Mouse (Mus musculus) intestine, embryonic 16.5 days (tissue): ENCODE results near the gene Mcm3ap. TPM values are rescaled to one million over a fixed set of nuclear protein-coding genes. Genes with fewer than 3 reads are reported as not detected.

ENCODE experiments used
- ATAC-seq: fragments of 200-750 bp; cut with Nextera tagmentation; 2 replicates; pipeline ENCODE4 v1.8.0; 2017; ENCODE audit warnings: moderate TSS enrichment, moderate library complexity
- H3K27ac ChIP-seq: fragments of 300-500 bp; sonication (generic); 2 replicates; pipeline ENCODE4 v1.5.1; 2014; ENCODE audit warnings: mild to moderate bottlenecking, low read length
- H3K27me3 ChIP-seq: fragments of 300-500 bp; sonication (generic); replicated peaks from 2 replicates; pipeline ENCODE4 v1.6.1; 2014; ENCODE audit warnings: low read length, control low read depth, mixed read lengths; ENCODE audit not compliant: control insufficient read depth, insufficient read depth
- H3K36me3 ChIP-seq: fragments of 300-500 bp; sonication (generic); 2 replicates; pipeline ENCODE4 v1.6.1; 2014; ENCODE audit warnings: low read length, control low read depth; ENCODE audit not compliant: control insufficient read depth, insufficient read depth
- H3K4me1 ChIP-seq: fragments of 300-500 bp; sonication (generic); 2 replicates; pipeline ENCODE4 v1.6.1; 2014; ENCODE audit warnings: low read length, control low read depth, mixed read lengths; ENCODE audit not compliant: control insufficient read depth, insufficient read depth
- H3K4me2 ChIP-seq: fragments of 300-500 bp; sonication (generic); 2 replicates; pipeline ENCODE4 v1.6.1; 2014; ENCODE audit warnings: low read depth, low read length, control low read depth
- H3K4me3 ChIP-seq: fragments of 300-500 bp; sonication (generic); 2 replicates; pipeline ENCODE4 v1.5.1; 2014; ENCODE audit warnings: mild to moderate bottlenecking, low read length
- H3K9ac ChIP-seq: fragments of 300-500 bp; sonication (generic); 2 replicates; pipeline ENCODE4 v1.6.1; 2014; ENCODE audit warnings: low read depth, low read length
- H3K9me3 ChIP-seq: fragments of 300-500 bp; sonication (generic); 2 replicates; pipeline ENCODE4 v1.6.1; 2016; ENCODE audit warnings: low read length, control low read depth; ENCODE audit not compliant: control insufficient read depth
- WGBS: fragments of 180-500 bp; shearing (Covaris S2); extraction: QIAGEN DNeasy Blood & Tissue Kit; methylation state at CpG from one replicate; pipeline ENCODE4 v1.1.7; 2014; 5-methylcytosine and 5-hydroxymethylcytosine counted together
- polyA plus RNA-seq: library from polyadenylated mRNA; unstranded; fragments of >200 nt; fragmentation: Nextera tagmentation; extraction: Ambion mirVana; gene quantifications from 2 replicates; pipeline ENCODE4 v1.2.1, GENCODE M21; 2015

The Mcm3ap gene
- polyA plus RNA-seq, 1 experiment from 2014 or later = 34.1 TPM

DNA sequence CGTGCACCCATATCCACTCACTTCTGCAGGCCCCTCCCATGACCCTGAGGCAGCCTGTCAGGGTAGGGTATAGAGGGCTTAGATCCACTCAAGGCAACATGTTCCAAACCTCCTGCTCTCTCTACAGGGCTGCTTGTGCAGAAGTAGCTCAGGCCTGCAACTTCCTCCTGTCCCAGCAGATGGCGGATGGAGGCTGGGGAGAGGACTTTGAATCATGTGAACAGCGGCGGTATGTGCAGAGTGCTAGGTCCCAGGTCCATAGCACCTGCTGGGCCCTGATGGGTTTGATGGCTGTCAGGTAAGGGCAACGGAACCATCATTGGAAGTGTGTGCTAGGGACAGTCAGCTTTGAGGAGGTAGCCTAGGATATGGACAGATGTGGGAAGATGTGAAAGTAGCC lies 81.7 kb downstream of the Mcm3ap start:
- no peak overlapping the region for H3K4me3 ChIP-seq
- no peak overlapping the region for H3K9ac ChIP-seq
- no peaks in the 10 kb centered on the region for H3K27me3 ChIP-seq
- no peaks in the 10 kb centered on the region for H3K9me3 ChIP-seq
- no peak overlapping the region for H3K4me2 ChIP-seq
- H3K36me3 ChIP-seq = peaks cover 39% of the 10 kb centered on the region
- 84% methylated on average over 5 of the region's 5 CpGs for WGBS
- H3K27ac ChIP-seq = no peak overlapping the region
- no peak; the same call in 1 of the 2 replicates for ATAC-seq
- H3K4me1 ChIP-seq = no peaks in the 10 kb centered on the region; the same call in 1 of the 2 replicates

DNA sequence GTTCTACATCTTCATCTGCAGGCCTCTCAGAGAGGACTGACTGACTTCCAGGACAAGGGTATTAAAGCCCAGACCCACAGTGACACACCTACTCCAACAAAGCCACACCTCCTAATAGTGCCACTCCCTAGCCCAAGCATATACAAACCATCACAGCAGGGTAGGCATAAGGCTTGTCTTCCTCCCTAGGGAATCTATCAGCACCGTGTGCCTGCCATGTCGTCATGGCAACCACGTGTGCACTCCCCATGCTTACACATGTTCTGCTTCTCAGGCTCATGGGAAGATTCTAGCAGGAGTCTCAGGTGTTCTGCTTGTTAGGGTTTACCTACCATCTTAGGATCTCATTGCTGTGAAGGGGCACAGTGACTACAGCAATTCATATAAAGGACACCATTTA lies 82.8 kb downstream of the Mcm3ap start:
- Histone ChIP-seq H3K4me3 (no peak overlapping the region), H3K9ac (no peak overlapping the region), H3K36me3 (peaks cover 39% of the 10 kb centered on the region), H3K27ac (no peak overlapping the region), H3K4me1 (no peaks in the 10 kb centered on the region; the same call in 1 of the 2 replicates), H3K4me2 (no peak overlapping the region), H3K27me3 (no peaks in the 10 kb centered on the region), H3K9me3 (no peaks in the 10 kb centered on the region)
- WGBS = 80% methylated on average over 3 of the region's 3 CpGs
- ATAC-seq = no peak

DNA sequence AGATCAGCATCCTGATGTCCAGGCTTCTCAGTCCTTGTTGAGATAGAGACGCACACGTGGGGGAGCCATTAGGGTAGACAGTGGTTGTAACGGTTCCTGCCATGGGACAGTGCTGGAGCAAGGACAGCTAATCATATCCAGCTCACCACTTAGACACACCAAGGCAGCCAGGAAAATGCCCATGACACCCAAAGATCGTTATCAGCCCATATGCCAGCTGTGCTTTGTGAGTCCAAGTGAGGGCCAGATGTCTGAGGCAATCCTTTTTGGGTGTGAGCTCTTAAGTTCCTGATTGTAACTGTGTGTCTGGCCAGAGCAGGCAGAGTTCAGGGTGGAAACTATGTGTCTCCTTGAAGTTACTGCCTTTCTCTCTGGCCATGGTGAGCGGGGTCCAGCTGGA lies 85.3 kb downstream of the Mcm3ap start:
- Histone ChIP-seq H3K36me3 (peaks cover 28% of the 10 kb centered on the region), H3K9ac (no peak overlapping the region), H3K4me2 (no peak overlapping the region), H3K4me3 (no peak overlapping the region), H3K27ac (no peak overlapping the region), H3K27me3 (no peaks in the 10 kb centered on the region), H3K4me1 (no peaks in the 10 kb centered on the region), H3K9me3 (no peaks in the 10 kb centered on the region)
- no peak for ATAC-seq
- WGBS = 92% methylated on average over 5 of the region's 5 CpGs

DNA sequence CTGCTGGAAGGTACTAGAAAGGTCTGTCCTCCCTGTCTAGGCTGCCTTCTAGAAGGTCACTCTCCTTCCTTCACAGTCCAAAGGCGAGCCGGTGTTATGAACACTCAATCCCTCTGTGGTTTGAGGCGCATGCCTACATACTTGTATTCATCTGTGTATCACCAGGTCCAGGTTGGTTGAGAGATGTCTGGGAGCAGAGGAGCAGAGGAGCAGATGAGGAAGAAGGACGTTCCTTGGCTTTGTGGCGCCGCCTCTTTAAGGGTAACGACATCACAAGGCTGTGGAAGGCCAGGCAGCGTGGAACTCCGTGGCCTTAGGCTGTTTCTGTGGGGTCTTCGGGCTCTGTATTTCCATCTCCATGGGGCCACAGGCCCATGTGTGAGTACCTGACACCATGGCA lies 93.2 kb downstream of the Mcm3ap start, which contains the start of gene Spatc1l:
Spatc1l (plus strand) TSS at position 301 of the 400 bp plus-strand sequence.
- no peak for ATAC-seq

More for the DNA sequence above, 93.2 kb downstream of the Mcm3ap start, which contains the start of gene Spatc1l:
- H3K9me3 ChIP-seq = no peaks in the 10 kb centered on the region
- H3K4me1 ChIP-seq = no peaks in the 10 kb centered on the region
- WGBS = 87% methylated on average over 10 of the region's 10 CpGs
- no peak within 1 kb of the TSS for H3K9ac ChIP-seq
- no peaks in the 10 kb centered on the region for H3K27me3 ChIP-seq
- H3K4me2 ChIP-seq = no peak within 1 kb of the TSS
- no peak within 1 kb of the TSS for H3K4me3 ChIP-seq
- no peak within 1 kb of the TSS for H3K27ac ChIP-seq
- H3K36me3 ChIP-seq = no peaks in the 10 kb centered on the region

Other genes with a start within 250 kb of the Mcm3ap start
- 42.6 and 44.2 TPM in 2 replicates for gene Prmt2, start 231.1 kb upstream of the Mcm3ap start, polyA plus RNA-seq
- gene S100b, start 215.1 kb upstream of the Mcm3ap start, polyA plus RNA-seq = 2.1 and 2.4 TPM in 2 replicates
- gene Dip2a, start 123.6 kb upstream of the Mcm3ap start, polyA plus RNA-seq = 6.3 and 7.8 TPM in 2 replicates
- gene AC141477.1, start 28.5 kb upstream of the Mcm3ap start, polyA plus RNA-seq = not detected in 2 replicates
- gene Pcnt, start 26.1 kb upstream of the Mcm3ap start, polyA plus RNA-seq = 10.1 and 10.7 TPM in 2 replicates
- not detected in 2 replicates for gene 2610028H24Rik, start 19.8 kb upstream of the Mcm3ap start, polyA plus RNA-seq
- gene Ybey, start 187 bp downstream of the Mcm3ap start, polyA plus RNA-seq = 5.5 TPM in 2 replicates
- 75.6 and 76.9 TPM in 2 replicates for gene Lss, start 62.7 kb downstream of the Mcm3ap start, polyA plus RNA-seq
- gene Spatc1l, start 93.3 kb downstream of the Mcm3ap start, polyA plus RNA-seq = not detected in 2 replicates
- 0.87 and 1.5 TPM in 2 replicates for gene Ftcd, start 106.7 kb downstream of the Mcm3ap start, polyA plus RNA-seq
- 230 and 262 TPM in 2 replicates for gene Col6a2, start 154.7 kb downstream of the Mcm3ap start, polyA plus RNA-seq